Mouse (Mus musculus): ENCODE results near the gene Pik3r4. TPM values are rescaled to one million over a fixed set of nuclear protein-coding genes. Genes with fewer than 3 reads are reported as not detected.

Pik3r4 gene
- polyA plus RNA-seq, 1 experiment: 8.6 TPM

DNA sequence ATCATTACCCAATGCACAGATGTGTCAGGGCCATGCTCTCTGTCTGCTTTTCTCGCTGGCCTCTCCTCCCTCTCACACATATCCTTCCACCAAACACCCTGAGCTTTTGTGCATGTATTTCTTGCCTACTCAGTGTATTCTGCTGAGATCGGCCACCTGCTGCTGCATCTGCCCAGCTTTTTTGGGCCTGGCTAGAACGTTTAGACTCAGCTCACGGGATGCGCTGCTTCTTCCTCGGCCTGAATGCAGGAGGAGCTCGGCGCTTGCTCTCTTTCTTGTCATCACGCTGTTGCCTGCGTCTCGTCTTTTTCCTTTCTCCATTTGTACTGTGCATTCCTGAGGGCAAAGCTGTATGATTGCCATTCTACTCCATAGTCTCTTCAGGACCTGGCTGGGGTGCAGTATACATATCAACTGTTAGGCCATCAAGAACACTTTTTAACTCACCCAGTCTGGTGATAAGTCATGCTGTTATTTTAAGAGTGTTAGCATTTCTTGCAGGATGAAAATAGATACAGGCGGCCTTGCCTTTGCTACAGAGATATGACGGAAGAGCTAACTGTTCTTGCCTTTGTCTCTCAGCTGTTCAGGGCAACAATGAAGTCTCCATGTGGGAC is 41.9 kb downstream of the Pik3r4 start:
- H3K27ac ChIP-seq (ENCODE audit: control insufficient read depth, insufficient read depth, low read depth, low read length): no peak overlapping the region
- TF ChIP-seq CTCF (IDR thresholded peaks at IDR 0.05; ENCODE audit: control insufficient read depth, insufficient read depth, insufficient replicate concordance, low read depth, low read length) (no peak), POLR2A (IDR thresholded peaks at IDR 0.05; ENCODE audit: control insufficient read depth, low read depth, low read length) (no peak)
- H3K4me1 ChIP-seq (ENCODE audit: control insufficient read depth, insufficient read depth, low read length): no peaks in the 10 kb centered on the region
- H3K36me3 ChIP-seq (ENCODE audit: control insufficient read depth, insufficient read depth, low read length): peaks cover 1% of the 10 kb centered on the region; the same call in 1 of the 2 replicates
- H3K4me3 ChIP-seq (ENCODE audit: control insufficient read depth, low read depth, low read length): no peak overlapping the region
- H3K27me3 ChIP-seq (ENCODE audit: control insufficient read depth, insufficient read depth, low read length): no peaks in the 10 kb centered on the region

DNA sequence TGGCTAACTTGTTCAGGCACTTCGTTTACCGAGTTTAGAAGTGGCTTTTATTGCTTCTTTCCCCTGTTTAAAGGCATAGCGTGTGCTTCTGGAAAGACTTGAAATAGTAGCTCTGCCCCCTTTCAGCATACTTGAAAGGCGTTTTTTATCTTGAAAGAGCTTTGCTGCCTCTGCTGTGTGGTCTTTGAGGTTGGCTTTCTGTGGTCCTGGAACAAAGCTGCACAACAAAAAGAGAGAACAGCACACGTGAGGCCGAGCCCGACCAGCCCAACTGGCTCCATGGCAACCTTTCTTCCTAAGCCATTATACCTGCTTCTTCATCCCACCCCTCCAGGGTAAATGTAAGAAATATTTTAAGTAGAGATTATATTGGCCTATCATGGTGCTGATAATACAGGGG is 46.7 kb downstream of the Pik3r4 start:
- H3K4me1 ChIP-seq (ENCODE audit: control insufficient read depth, insufficient read depth, low read length): no peaks in the 10 kb centered on the region; the same call in 1 of the 2 replicates
- H3K36me3 ChIP-seq (ENCODE audit: control insufficient read depth, insufficient read depth, low read length): 0 out of 2 replicates have a peak, but pooled peaks cover 2% of the 10 kb centered on the region
- no peak overlapping the region for H3K27ac ChIP-seq (ENCODE audit: control insufficient read depth, insufficient read depth, low read depth, low read length)
- no peak overlapping the region for H3K4me3 ChIP-seq (ENCODE audit: control insufficient read depth, low read depth, low read length)
- no peaks in the 10 kb centered on the region for H3K27me3 ChIP-seq (ENCODE audit: control insufficient read depth, insufficient read depth, low read length)
- TF ChIP-seq POLR2A (IDR thresholded peaks at IDR 0.05; ENCODE audit: control insufficient read depth, low read depth, low read length) (no peak), CTCF (IDR thresholded peaks at IDR 0.05; ENCODE audit: control insufficient read depth, insufficient read depth, insufficient replicate concordance, low read depth, low read length) (no peak)

DNA sequence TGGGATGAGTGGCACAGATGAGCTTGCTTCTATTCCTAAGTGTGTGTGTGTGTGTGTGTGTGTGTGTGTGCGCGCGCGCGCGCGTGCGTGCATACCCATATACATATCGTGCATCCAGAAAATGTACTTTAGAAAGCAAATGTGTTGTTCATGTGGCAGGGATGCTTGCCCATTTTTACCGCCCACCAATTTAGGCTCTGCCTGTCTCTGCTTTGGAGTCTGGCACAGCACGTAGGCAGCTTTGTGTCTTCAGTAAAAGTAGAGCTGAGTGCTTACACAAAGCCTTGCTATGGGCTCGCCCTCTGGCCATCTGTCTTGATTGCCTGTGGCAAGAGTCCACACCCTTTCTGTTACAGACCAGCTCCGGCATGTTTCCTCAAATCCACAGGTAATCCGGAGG is 49.7 kb downstream of the Pik3r4 start:
- Histone ChIP-seq H3K4me1 (ENCODE audit: control insufficient read depth, insufficient read depth, low read length) (no peaks in the 10 kb centered on the region; the same call in 1 of the 2 replicates), H3K4me3 (ENCODE audit: control insufficient read depth, low read depth, low read length) (no peak overlapping the region), H3K27me3 (ENCODE audit: control insufficient read depth, insufficient read depth, low read length) (no peaks in the 10 kb centered on the region), H3K36me3 (ENCODE audit: control insufficient read depth, insufficient read depth, low read length) (0 out of 2 replicates have a peak, but pooled peaks cover 1% of the 10 kb centered on the region), H3K27ac (ENCODE audit: control insufficient read depth, insufficient read depth, low read depth, low read length) (no peak overlapping the region)
- TF ChIP-seq CTCF (IDR thresholded peaks at IDR 0.05; ENCODE audit: control insufficient read depth, insufficient read depth, insufficient replicate concordance, low read depth, low read length): no peak
- TF ChIP-seq POLR2A (IDR thresholded peaks at IDR 0.05; ENCODE audit: control insufficient read depth, low read depth, low read length): no peak

DNA sequence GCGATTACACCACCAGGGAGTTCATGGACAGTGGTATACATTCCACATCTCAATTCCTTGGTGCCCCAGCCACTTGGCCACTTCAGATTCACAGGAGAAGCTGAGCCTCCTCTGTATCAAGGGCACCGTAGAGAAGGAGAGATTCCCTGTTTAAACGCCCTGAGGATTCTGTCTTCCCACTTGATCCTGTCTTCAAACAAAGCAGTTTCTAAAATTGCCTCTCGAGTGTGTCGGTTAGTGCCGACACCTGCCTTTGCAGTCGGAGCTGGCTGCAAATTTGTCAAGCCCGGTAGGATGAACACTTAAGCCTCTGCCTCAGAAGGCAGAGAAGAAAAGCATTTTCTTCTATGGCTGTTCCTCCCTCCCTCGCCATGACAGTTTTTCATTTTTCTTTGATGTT is 50.3 kb downstream of the Pik3r4 start:
- Histone ChIP-seq H3K4me1 (ENCODE audit: control insufficient read depth, insufficient read depth, low read length) (no peaks in the 10 kb centered on the region; the same call in 1 of the 2 replicates), H3K36me3 (ENCODE audit: control insufficient read depth, insufficient read depth, low read length) (0 out of 2 replicates have a peak, but pooled peaks cover 1% of the 10 kb centered on the region)
- TF ChIP-seq CTCF (IDR thresholded peaks at IDR 0.05; ENCODE audit: control insufficient read depth, insufficient read depth, insufficient replicate concordance, low read depth, low read length) (no peak), POLR2A (IDR thresholded peaks at IDR 0.05; ENCODE audit: control insufficient read depth, low read depth, low read length) (no peak)

DNA sequence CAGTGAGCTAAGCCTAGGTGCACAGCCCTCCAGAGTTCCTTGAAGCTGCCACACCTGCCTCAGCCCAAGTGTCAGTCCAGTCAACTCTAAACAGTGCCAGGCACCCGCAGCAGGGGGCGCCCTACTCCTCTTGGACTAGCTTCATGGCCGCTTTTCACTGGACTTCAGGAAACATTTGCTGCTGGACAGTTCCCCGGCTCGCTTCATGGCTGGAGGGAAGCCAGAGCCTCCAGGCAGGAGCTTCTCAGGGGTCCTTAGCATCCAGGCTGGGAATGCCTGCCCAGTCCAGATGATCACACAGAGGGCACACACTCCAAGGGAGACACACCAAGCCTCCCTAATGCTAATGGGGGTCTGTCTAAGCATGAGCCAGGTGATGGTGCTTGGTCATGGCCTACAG is 51.1 kb downstream of the Pik3r4 start:
- Histone ChIP-seq H3K27me3 (ENCODE audit: control insufficient read depth, insufficient read depth, low read length) (no peaks in the 10 kb centered on the region), H3K4me1 (ENCODE audit: control insufficient read depth, insufficient read depth, low read length) (peaks cover 2% of the 10 kb centered on the region; the same call in 1 of the 2 replicates), H3K27ac (ENCODE audit: control insufficient read depth, insufficient read depth, low read depth, low read length) (no peak overlapping the region), H3K4me3 (ENCODE audit: control insufficient read depth, low read depth, low read length) (no peak overlapping the region), H3K36me3 (ENCODE audit: control insufficient read depth, insufficient read depth, low read length) (0 out of 2 replicates have a peak, but pooled peaks cover 1% of the 10 kb centered on the region)
- TF ChIP-seq POLR2A (IDR thresholded peaks at IDR 0.05; ENCODE audit: control insufficient read depth, low read depth, low read length) (no peak), CTCF (IDR thresholded peaks at IDR 0.05; ENCODE audit: control insufficient read depth, insufficient read depth, insufficient replicate concordance, low read depth, low read length) (peak; percentile 78)

More for the DNA sequence above, 50.3 kb downstream of the Pik3r4 start:
- no peak overlapping the region for H3K4me3 ChIP-seq (ENCODE audit: control insufficient read depth, low read depth, low read length)
- H3K27ac ChIP-seq (ENCODE audit: control insufficient read depth, insufficient read depth, low read depth, low read length): no peak overlapping the region
- H3K27me3 ChIP-seq (ENCODE audit: control insufficient read depth, insufficient read depth, low read length): no peaks in the 10 kb centered on the region

DNA sequence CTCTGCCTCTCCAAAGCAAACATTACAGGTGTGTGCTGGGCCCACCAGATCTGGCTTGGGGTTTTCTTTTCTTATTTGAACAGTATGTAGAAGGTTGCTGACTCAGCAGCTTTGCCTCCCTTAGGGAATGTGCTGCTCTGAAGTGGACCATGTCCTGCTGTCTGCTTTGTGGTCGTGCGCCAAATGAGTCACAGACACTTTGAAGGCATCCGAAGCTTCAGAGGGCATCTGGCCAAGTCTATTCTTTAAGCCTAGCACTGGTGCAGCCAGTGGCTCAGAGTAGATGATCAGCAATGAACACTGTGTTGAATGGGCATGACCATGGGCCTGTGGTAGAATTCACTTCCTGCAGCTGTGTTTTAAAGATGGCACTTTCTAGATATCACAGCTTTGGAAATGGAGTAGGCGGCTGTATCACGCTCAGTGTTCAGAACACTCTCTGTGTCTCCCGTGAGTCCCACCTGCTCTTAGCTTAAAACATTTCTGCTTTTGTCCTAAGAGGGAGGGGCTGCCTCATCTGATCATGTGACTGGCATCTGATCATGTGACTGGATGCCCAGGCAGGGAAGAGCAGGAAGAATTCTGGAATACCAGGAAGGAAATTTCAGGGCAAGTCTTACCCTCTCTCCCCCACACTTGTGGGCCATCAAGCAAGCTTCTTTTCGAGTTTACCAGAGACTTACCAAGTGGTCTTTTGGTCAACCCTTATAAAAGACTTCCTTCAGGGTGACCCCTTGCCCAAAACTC is 54.2 kb downstream of the Pik3r4 start:
- TF ChIP-seq POLR2A (IDR thresholded peaks at IDR 0.05; ENCODE audit: control insufficient read depth, low read depth, low read length) (no peak), CTCF (IDR thresholded peaks at IDR 0.05; ENCODE audit: control insufficient read depth, insufficient read depth, insufficient replicate concordance, low read depth, low read length) (no peak)
- H3K27me3 ChIP-seq (ENCODE audit: control insufficient read depth, insufficient read depth, low read length): no peaks in the 10 kb centered on the region
- H3K36me3 ChIP-seq (ENCODE audit: control insufficient read depth, insufficient read depth, low read length): no peaks in the 10 kb centered on the region
- peak overlapping the region; percentile 82 for H3K27ac ChIP-seq (ENCODE audit: control insufficient read depth, insufficient read depth, low read depth, low read length)
- H3K4me1 ChIP-seq (ENCODE audit: control insufficient read depth, insufficient read depth, low read length): peaks cover 5% of the 10 kb centered on the region; the same call in 1 of the 2 replicates
- H3K4me3 ChIP-seq (ENCODE audit: control insufficient read depth, low read depth, low read length): no peak overlapping the region

DNA sequence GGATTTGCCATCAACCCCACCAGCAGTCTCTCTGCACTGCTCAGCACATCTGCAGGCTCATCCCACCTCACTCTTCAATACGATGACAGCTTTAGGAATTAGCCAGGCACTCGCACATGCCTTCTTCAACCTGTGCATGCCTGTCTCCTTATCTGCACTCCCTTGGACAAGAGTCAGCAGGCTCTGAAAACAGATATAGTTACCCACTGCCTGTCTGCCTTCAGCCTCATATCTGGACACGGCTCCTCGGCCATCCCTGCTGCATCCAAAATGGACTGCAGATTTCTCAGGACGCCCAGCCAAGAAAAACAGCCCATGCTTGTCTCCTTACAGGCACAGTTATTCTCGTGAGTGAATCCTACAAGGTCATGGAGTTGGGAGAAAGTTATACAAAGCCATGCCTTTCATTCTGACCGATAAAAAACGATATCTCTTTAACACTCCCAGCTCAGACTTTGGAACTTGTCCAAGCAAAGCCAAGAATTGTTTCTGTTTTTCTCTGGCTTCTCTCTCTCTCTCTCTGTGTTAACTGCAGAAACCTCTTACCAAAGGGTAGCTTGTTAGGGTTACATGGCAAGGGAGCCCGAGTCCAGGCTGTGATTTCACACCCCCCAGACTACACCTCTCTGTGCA is 55.1 kb downstream of the Pik3r4 start:
- no peaks in the 10 kb centered on the region for H3K36me3 ChIP-seq (ENCODE audit: control insufficient read depth, insufficient read depth, low read length)
- peaks cover 5% of the 10 kb centered on the region; the same call in 1 of the 2 replicates for H3K4me1 ChIP-seq (ENCODE audit: control insufficient read depth, insufficient read depth, low read length)
- H3K4me3 ChIP-seq (ENCODE audit: control insufficient read depth, low read depth, low read length): no peak overlapping the region
- H3K27me3 ChIP-seq (ENCODE audit: control insufficient read depth, insufficient read depth, low read length): no peaks in the 10 kb centered on the region
- TF ChIP-seq CTCF (IDR thresholded peaks at IDR 0.05; ENCODE audit: control insufficient read depth, insufficient read depth, insufficient replicate concordance, low read depth, low read length): no peak
- TF ChIP-seq POLR2A (IDR thresholded peaks at IDR 0.05; ENCODE audit: control insufficient read depth, low read depth, low read length): no peak
- peak overlapping the region; percentile 82 for H3K27ac ChIP-seq (ENCODE audit: control insufficient read depth, insufficient read depth, low read depth, low read length)
